In genomic region chr11:60830433-60831052, GRCm38 (mm10) we compare ENCODE assay signal across 8 mouse cellular contexts. TPM values are rescaled to one million over a fixed set of nuclear protein-coding genes. Genes with fewer than 3 reads are reported as not detected.
DNase-seq lines count a peak whose midpoint lies in the region; ATAC-seq lines count a peak whose summit lies in the region.

Dhrs7b (plus strand) TSS chr11:60830631.

- peak within 1 kb of the TSS; percentile 89 for H3K27ac ChIP-seq in hindbrain, embryonic 16.5 days (ENCODE audit: low read depth, low read length)
- H3K27ac ChIP-seq in macrophage, result peak within 1 kb of the TSS; percentile 72

- peaks cover 39% of the 10 kb centered on the region for H3K79me2 ChIP-seq in macrophage (ENCODE audit: inconsistent target)

- peak within 1 kb of the TSS; percentile 82 for H3K4me2 ChIP-seq in hindbrain, embryonic 16.5 days (ENCODE audit: low read length)

- WGBS in hindbrain, embryonic 16.5 days, result under 1% methylated on average over 34 of the region's 34 CpGs
- 0% methylated on average over 34 of the region's 34 CpGs for WGBS in macrophage (ENCODE audit: missing documents)

- no peaks in the 10 kb centered on the region for H3K27me3 ChIP-seq in hindbrain, embryonic 16.5 days (replicated peaks; ENCODE audit: control insufficient read depth, insufficient read depth, low read length)

- H3K9me3 ChIP-seq in hindbrain, embryonic 16.5 days (ENCODE audit: control insufficient read depth, low read length), result no peaks in the 10 kb centered on the region

- peak; percentile 96 for DNase-seq in WW6 (ENCODE audit: low read depth, low spot score)
- DNase-seq in cerebellum, postnatal 4 days (ENCODE audit: low spot score in 2 of 2), result peak; percentile 40 to 72
- DNase-seq in gastrocnemius, adult 18-20 months (ENCODE audit: low spot score), result peak; percentile 90
- DNase-seq in left cerebral cortex, adult 18-20 months (ENCODE audit: low spot score in 2 of 2), result peak; percentile 85 to 91
- peak; percentile 95 for DNase-seq in right cerebral cortex, adult 18-20 months
- DNase-seq in urinary bladder, postnatal 10 days (ENCODE audit: low spot score), result peak; percentile 35

- H3K4me3 ChIP-seq in hindbrain, embryonic 16.5 days (ENCODE audit: low read length), result peak within 1 kb of the TSS; percentile 86
- H3K4me3 ChIP-seq in macrophage (ENCODE audit: inconsistent target), result peak within 1 kb of the TSS; percentile 95

- ATAC-seq in hindbrain, embryonic 16.5 days, result peak; percentile 99

- H3K36me3 ChIP-seq in hindbrain, embryonic 16.5 days (ENCODE audit: control insufficient read depth, insufficient read depth, low read length), result no peaks in the 10 kb centered on the region
- H3K36me3 ChIP-seq in macrophage (ENCODE audit: inconsistent target), result no peaks in the 10 kb centered on the region

- peak within 1 kb of the TSS; percentile 83 for H3K9ac ChIP-seq in hindbrain, embryonic 16.5 days (ENCODE audit: low read depth, low read length)

- H3K4me1 ChIP-seq in hindbrain, embryonic 16.5 days (ENCODE audit: control insufficient read depth, insufficient read depth, low read depth, low read length), result peaks cover 7% of the 10 kb centered on the region

RNA-seq across cellular contexts. Expression of gene Dhrs7b, which starts in this region (rescaled TPM):
- total RNA-seq in gastrocnemius, adult 18-20 months (2021), result 10 to 100 TPM; 21.0 to 21.5 TPM
- 36.9 and 39.3 TPM in 2 replicates for polyA plus RNA-seq in hindbrain, embryonic 16.5 days (2015; fragmentation: Nextera tagmentation; extraction: Ambion mirVana)
- total RNA-seq in left cerebral cortex, adult 18-20 months (2021), result 10 to 100 TPM; 26.6 to 31.6 TPM
- total RNA-seq in macrophage (2018; cell fraction: chromatin; rRNA removed), result 10 to 100 TPM in 5 of 26 experiments, 1 to 10 TPM in 21; 1.1 to 13.4 (median 6.5) TPM
- total RNA-seq in macrophage (2018; cell fraction: cytosol; rRNA removed), result 10 to 100 TPM; 10.9 to 21.8 (median 17.9) TPM
- 10 to 100 TPM in 16 of 26 experiments, 1 to 10 TPM in 10; 3.4 to 20.5 (median 11.3) TPM for total RNA-seq in macrophage (2018; cell fraction: nucleus; rRNA removed)
- polyA plus RNA-seq in macrophage (2018), result 13.5 to 24.5 TPM (median 13.5 TPM) in 3 replicates

Comparison
In these comparisons a context has a peak if more than half of its experiments do, and no peak if none do; other contexts are left out.
1. Peak in every context shown above with its lines: DNase-seq, ATAC-seq, H3K4me3 ChIP-seq and H3K27ac ChIP-seq.
2. DNase-seq: peak in every context shown above with its lines; median percentile 96 in WW6; 95 in right cerebral cortex, adult 18-20 months; 90 in gastrocnemius, adult 18-20 months; 88 in left cerebral cortex, adult 18-20 months; 56 in cerebellum, postnatal 4 days; 35 in urinary bladder, postnatal 10 days.